Mouse (Mus musculus): ENCODE results near the gene Ksr1. TPM values are rescaled to one million over a fixed set of nuclear protein-coding genes. Genes with fewer than 3 reads are reported as not detected.

The Ksr1 gene
- total and polyA plus RNA-seq, 3 experiments: 22.5 to 73.1 (median 61.2) TPM

DNA sequence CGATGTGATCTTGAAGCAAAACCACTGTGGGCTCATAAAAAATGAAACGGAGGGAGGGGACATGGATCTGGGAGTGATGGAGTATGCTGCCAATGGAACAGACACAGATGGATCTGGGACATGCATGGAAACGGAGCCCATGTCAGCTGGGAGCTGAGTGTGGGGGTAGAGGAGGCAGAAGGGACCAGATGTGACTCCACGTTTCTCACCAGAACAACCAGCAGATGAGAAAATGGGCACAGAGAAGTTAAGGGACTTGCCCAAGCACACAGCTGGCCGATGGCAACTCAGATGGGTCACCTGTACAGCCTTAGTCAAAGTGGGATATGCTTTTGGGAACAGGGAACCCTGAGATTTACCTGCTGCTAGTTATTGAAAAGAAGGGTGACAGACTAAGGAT, 83.3 kb downstream of the Ksr1 start (continued):
- TF ChIP-seq ZKSCAN1 (IDR thresholded peaks at IDR 0.05; ENCODE audit: borderline replicate concordance, low read depth, low read length) (no peak), HCFC1 (IDR thresholded peaks at IDR 0.05; ENCODE audit: low read depth, low read length) (no peak), GABPA (IDR thresholded peaks at IDR 0.05; ENCODE audit: insufficient replicate concordance, low read depth, low read length) (no peak), BHLHE40 (IDR thresholded peaks at IDR 0.05; ENCODE audit: low read depth, low read length) (0 out of 2 replicates have a peak, but pooled peaks have one; percentile 18)

DNA sequence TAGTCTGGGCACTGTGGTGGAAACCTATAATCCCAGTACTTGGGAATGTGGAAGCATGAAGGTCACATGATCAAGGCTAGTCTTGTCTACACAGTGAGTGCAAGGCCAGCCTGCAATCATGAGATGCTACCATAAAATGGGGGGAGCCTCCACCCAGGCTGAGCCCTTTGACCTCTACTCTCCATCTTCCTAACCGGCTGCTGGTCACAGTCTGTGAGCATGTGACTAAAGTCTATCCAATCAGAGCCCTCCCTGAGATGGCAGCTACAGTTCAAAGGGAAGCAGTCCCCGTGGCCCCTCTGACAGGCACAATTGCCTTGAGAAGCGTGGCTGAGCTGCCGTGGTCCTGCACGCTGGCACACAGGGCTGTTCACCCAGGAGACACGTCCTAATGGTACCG, 84.4 kb downstream of the Ksr1 start:
- H3K27me3 ChIP-seq (replicated peaks): no peaks in the 10 kb centered on the region
- H3K9me3 ChIP-seq (replicated peaks; ENCODE audit: low read length): no peaks in the 10 kb centered on the region
- no peak overlapping the region for H3K9ac ChIP-seq (ENCODE audit: insufficient read depth, low read depth)
- H3K4me1 ChIP-seq (ENCODE audit: control insufficient read depth in 1 of 2, insufficient read depth in 2 of 2): peaks cover 80 to 97% of the 10 kb centered on the region in 2 experiments
- peaks cover 26% of the 10 kb centered on the region for H3K79me2 ChIP-seq (replicated peaks; ENCODE audit: control insufficient read depth, extremely low read depth, insufficient read depth, poor library complexity, severe bottlenecking)
- H3K4me3 ChIP-seq (replicated peaks in 1 of 3; ENCODE audit: low read depth in 2 of 3, low read length in 2 of 3, poor library complexity in 1 of 3): peak overlapping the region in 1 of 3 experiments; percentile 28
- peaks cover 38 to 80% of the 10 kb centered on the region in 2 experiments for H3K36me3 ChIP-seq (replicated peaks in 1 of 2; ENCODE audit: control insufficient read depth in 1 of 2, insufficient read depth in 1 of 2, low read length in 1 of 2)
- H3K4me2 ChIP-seq (ENCODE audit: insufficient read depth, low read depth, poor library complexity, severe bottlenecking): no peak overlapping the region
- no peak overlapping the region; the same call in 1 of the 2 replicates for H3K27ac ChIP-seq (ENCODE audit: insufficient read depth, low read depth)
- peak; percentile 60; the same call in 1 of the 2 replicates for TF ChIP-seq MAX (IDR thresholded peaks at IDR 0.05; ENCODE audit: low read length)
- no peak for TF ChIP-seq CHD1 (IDR thresholded peaks at IDR 0.05; ENCODE audit: low read depth, low read length)
- peak; percentile 69 for TF ChIP-seq USF1 (IDR thresholded peaks at IDR 0.05; ENCODE audit: low read depth, low read length)
- no peak for TF ChIP-seq GABPA (IDR thresholded peaks at IDR 0.05; ENCODE audit: insufficient replicate concordance, low read depth, low read length)
- no peak for TF ChIP-seq HCFC1 (IDR thresholded peaks at IDR 0.05; ENCODE audit: low read depth, low read length)
- DNase-seq (ENCODE audit: extremely low read depth): no peak
- dilution Hi-C loops (cut with MboI; ENCODE audit: extremely low pct_ligation_motif_present, extremely low pct_unique_long_range_greater_than_20kb, low sequenced_read_pairs): no loop called here
- in situ Hi-C loops (cut with MboI; ENCODE audit: low pct_ligation_motif_present, low pct_unique_long_range_greater_than_20kb, low sequenced_read_pairs): no loop called here

DNA sequence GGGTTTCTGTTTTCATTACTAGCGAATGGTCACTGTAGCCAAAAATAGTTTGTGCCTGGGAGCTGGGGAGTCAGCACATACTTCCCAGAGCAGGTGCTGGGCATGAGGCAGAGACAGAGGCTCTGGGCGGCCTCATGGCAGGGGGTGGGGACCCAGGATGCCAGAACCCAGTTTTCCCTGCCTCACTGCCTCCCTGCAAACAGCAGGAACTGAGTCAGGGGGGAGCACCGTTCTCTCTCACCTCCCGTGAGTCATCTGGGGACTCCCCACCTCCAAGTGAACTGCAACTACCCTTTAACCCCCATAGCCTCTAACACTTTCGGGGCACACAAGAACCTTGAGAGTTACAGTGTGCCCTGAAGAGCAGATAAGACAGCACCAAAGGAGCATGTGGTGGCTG, 86.4 kb downstream of the Ksr1 start:
- H3K4me1 ChIP-seq (ENCODE audit: control insufficient read depth in 1 of 2, insufficient read depth in 2 of 2): peaks cover 81 to 99% of the 10 kb centered on the region in 2 experiments
- peaks cover 31 to 73% of the 10 kb centered on the region in 2 experiments for H3K36me3 ChIP-seq (replicated peaks in 1 of 2; ENCODE audit: control insufficient read depth in 1 of 2, insufficient read depth in 1 of 2, low read length in 1 of 2)
- H3K9me3 ChIP-seq (replicated peaks; ENCODE audit: low read length): no peaks in the 10 kb centered on the region
- peak overlapping the region in 1 of 3 experiments; percentile 7 for H3K4me3 ChIP-seq (replicated peaks in 1 of 3; ENCODE audit: low read depth in 2 of 3, low read length in 2 of 3, poor library complexity in 1 of 3)
- H3K4me2 ChIP-seq (ENCODE audit: insufficient read depth, low read depth, poor library complexity, severe bottlenecking): peak overlapping the region; percentile 63
- in situ Hi-C loops (cut with MboI; ENCODE audit: low pct_ligation_motif_present, low pct_unique_long_range_greater_than_20kb, low sequenced_read_pairs) (no loop called here), dilution Hi-C loops (cut with MboI; ENCODE audit: extremely low pct_ligation_motif_present, extremely low pct_unique_long_range_greater_than_20kb, low sequenced_read_pairs) (no loop called here)
- peaks cover 42% of the 10 kb centered on the region for H3K79me2 ChIP-seq (replicated peaks; ENCODE audit: control insufficient read depth, extremely low read depth, insufficient read depth, poor library complexity, severe bottlenecking)
- peak overlapping the region; percentile 59 for H3K27ac ChIP-seq (ENCODE audit: insufficient read depth, low read depth)
- peak; percentile 88 for DNase-seq (ENCODE audit: extremely low read depth)
- H3K9ac ChIP-seq (ENCODE audit: insufficient read depth, low read depth): 0 out of 2 replicates have a peak overlapping the region, but pooled peaks have one; percentile 3
- no peaks in the 10 kb centered on the region for H3K27me3 ChIP-seq (replicated peaks)
- TF ChIP-seq POLR2AphosphoS2 (IDR thresholded peaks at IDR 0.05; ENCODE audit: low read depth, low read length) (no peak), IRF4 (IDR thresholded peaks at IDR 0.05; ENCODE audit: low read depth, low read length) (peak; percentile 87), ZMIZ1 (IDR thresholded peaks at IDR 0.05; ENCODE audit: low read depth, low read length) (no peak), CHD1 (IDR thresholded peaks at IDR 0.05; ENCODE audit: low read depth, low read length) (no peak), PAX5 (IDR thresholded peaks at IDR 0.05; ENCODE audit: low read length) (no peak), ZC3H11A (IDR thresholded peaks at IDR 0.05; ENCODE audit: low read depth, low read length) (no peak), GABPA (IDR thresholded peaks at IDR 0.05; ENCODE audit: insufficient replicate concordance, low read depth, low read length) (no peak), ELF1 (IDR thresholded peaks at IDR 0.05; ENCODE audit: low read depth, low read length) (no peak), SIN3A (IDR thresholded peaks at IDR 0.05; ENCODE audit: low read length) (peak; percentile 75; the same call in 1 of the 2 replicates), HCFC1 (IDR thresholded peaks at IDR 0.05; ENCODE audit: low read depth, low read length) (no peak), MXI1 (IDR thresholded peaks at IDR 0.05; ENCODE audit: low read depth, low read length) (peak; percentile 82), CHD2 (IDR thresholded peaks at IDR 0.05; ENCODE audit: low read length) (0 out of 2 replicates have a peak, but pooled peaks have one; percentile 55), UBTF (IDR thresholded peaks at IDR 0.05; ENCODE audit: low read depth, low read length) (no peak; the same call in 1 of the 2 replicates), EP300 (IDR thresholded peaks at IDR 0.05; ENCODE audit: low read length) (peak; percentile 90), KAT2A (IDR thresholded peaks at IDR 0.05; ENCODE audit: insufficient replicate concordance, low read length) (no peak), ZKSCAN1 (IDR thresholded peaks at IDR 0.05; ENCODE audit: borderline replicate concordance, low read depth, low read length) (no peak), CTCF (conservative IDR thresholded peaks at IDR 0.05 in 1 of 2, IDR thresholded peaks at IDR 0.05 in 1 of 2; ENCODE audit: low read depth in 2 of 2, low read length in 2 of 2) (no peak), USF1 (IDR thresholded peaks at IDR 0.05; ENCODE audit: low read depth, low read length) (no peak), POLR2A (IDR thresholded peaks at IDR 0.05; ENCODE audit: low read depth, low read length) (no peak), MAZ (IDR thresholded peaks at IDR 0.05; ENCODE audit: low read depth, low read length) (peak; percentile 57; the same call in 1 of the 2 replicates), MYC (IDR thresholded peaks at IDR 0.05; ENCODE audit: low read depth, low read length) (peak; percentile 64), ZNF384 (IDR thresholded peaks at IDR 0.05; ENCODE audit: low read depth, low read length) (no peak), JUN (IDR thresholded peaks at IDR 0.05; ENCODE audit: insufficient read depth, low read depth, low read length) (peak; percentile 67; the same call in 1 of the 2 replicates), NRF1 (IDR thresholded peaks at IDR 0.05; ENCODE audit: low read depth, low read length) (no peak), JUND (conservative IDR thresholded peaks at IDR 0.05; ENCODE audit: low read depth, low read length) (peak; percentile 53; the same call in 1 of the 2 replicates), NELFE (IDR thresholded peaks at IDR 0.05; ENCODE audit: low read depth, low read length) (no peak), ETS1 (conservative IDR thresholded peaks at IDR 0.05; ENCODE audit: low read depth, low read length) (peak; percentile 96)
